Mouse (Mus musculus): ENCODE measurements around the gene Rai14.

DNA sequence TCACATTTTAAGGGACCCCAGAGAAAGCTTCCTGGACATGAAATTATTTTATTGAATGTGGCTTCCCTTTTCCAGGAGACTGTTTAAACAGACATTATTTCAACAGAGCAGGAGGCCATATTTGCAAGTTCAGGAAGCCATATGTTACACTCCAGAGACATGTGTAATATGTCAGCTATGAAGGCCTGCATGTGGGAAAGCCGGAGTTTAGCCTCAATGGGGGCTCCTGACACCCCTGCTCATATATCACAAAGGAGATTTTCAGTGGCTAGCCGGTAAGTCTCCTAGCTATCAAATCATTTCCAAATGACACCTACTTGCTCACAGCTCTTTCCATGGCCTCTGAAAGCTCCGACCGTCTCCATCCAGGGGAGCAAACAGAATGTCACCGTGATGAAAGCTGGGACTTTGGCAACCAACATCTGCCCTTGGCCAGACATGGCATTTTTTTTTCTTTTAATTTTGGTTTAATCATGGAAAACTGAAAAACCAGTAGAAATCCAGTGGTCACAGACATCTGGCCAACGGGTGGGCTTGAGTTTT is 77.1 kb downstream of the Rai14 start:
- TF ChIP-seq TCF12 (IDR thresholded peaks at IDR 0.05; ENCODE audit: low read depth, low read length) (no peak), ZC3H11A (IDR thresholded peaks at IDR 0.05; ENCODE audit: low read depth, low read length) (no peak), CTCF (IDR thresholded peaks at IDR 0.05 in 2 of 3, conservative IDR thresholded peaks at IDR 0.05 in 1 of 3; ENCODE audit: control insufficient read depth in 1 of 3, insufficient read depth in 1 of 3, low read depth in 2 of 3, low read length in 3 of 3, poor library complexity in 1 of 3, severe bottlenecking in 1 of 3) (no peak), EP300 (IDR thresholded peaks at IDR 0.05; ENCODE audit: low read depth in 1 of 2, low read length in 2 of 2) (no peak), GATA1 (IDR thresholded peaks at IDR 0.05; ENCODE audit: low read depth, low read length) (no peak), CHD1 (IDR thresholded peaks at IDR 0.05; ENCODE audit: low read depth, low read length) (no peak)

Data from MEL (cell line).